Mouse (Mus musculus) limb, embryonic 11.5 days (tissue): Measurements from ENCODE around the gene Nucks1. TPM values are rescaled to one million over a fixed set of nuclear protein-coding genes. Genes with fewer than 3 reads are reported as not detected.

Experiments
- ATAC-seq: fragments of 200-750 bp; cut with Nextera tagmentation; 2 replicates; pipeline ENCODE4 v1.8.0; 2017; ENCODE audit warnings: low read depth; ENCODE audit not compliant: insufficient number of reproducible peaks, low FRiP score, low TSS enrichment
- DNase-seq: peaks from one replicate; pipeline ENCODE4 v3.0.0-alpha.2; 2015; ENCODE audit warnings: low spot score
- H3K27ac ChIP-seq: fragments of 300-500 bp; sonication (generic); replicated peaks from 2 replicates; pipeline ENCODE4 v1.5.1; 2014; ENCODE audit warnings: low read depth, mild to moderate bottlenecking, low read length
- H3K27me3 ChIP-seq: fragments of 300-500 bp; sonication (generic); 2 replicates; pipeline ENCODE4 v1.6.1; 2014; ENCODE audit warnings: mild to moderate bottlenecking, low read length, mixed read lengths; ENCODE audit not compliant: control insufficient read depth, insufficient read depth
- H3K36me3 ChIP-seq: fragments of 300-500 bp; sonication (generic); 2 replicates; pipeline ENCODE4 v1.6.1; 2014; ENCODE audit warnings: mild to moderate bottlenecking, low read length, moderate library complexity, mixed read lengths; ENCODE audit not compliant: control insufficient read depth, insufficient read depth
- H3K4me1 ChIP-seq: fragments of 300-500 bp; sonication (generic); 2 replicates; pipeline ENCODE4 v1.6.1; 2014; ENCODE audit warnings: low read length, mixed read lengths; ENCODE audit not compliant: control insufficient read depth, insufficient read depth
- H3K4me2 ChIP-seq: fragments of 300-500 bp; sonication (generic); 2 replicates; pipeline ENCODE4 v1.6.1; 2014; ENCODE audit warnings: low read depth, mild to moderate bottlenecking, moderate library complexity; ENCODE audit not compliant: severe bottlenecking
- H3K4me3 ChIP-seq: fragments of 300-500 bp; sonication (generic); 2 replicates; pipeline ENCODE4 v1.5.1; 2014; ENCODE audit warnings: low read depth, low read length
- H3K9ac ChIP-seq: fragments of 300-500 bp; sonication (generic); 2 replicates; pipeline ENCODE4 v1.6.1; 2014; ENCODE audit warnings: mild to moderate bottlenecking, low read length
- H3K9me3 ChIP-seq: fragments of 300-500 bp; sonication (generic); 2 replicates; pipeline ENCODE4 v1.6.1; 2016; ENCODE audit warnings: low read length; ENCODE audit not compliant: control insufficient read depth
- WGBS: fragments of 180-500 bp; shearing (Covaris S2); extraction: QIAGEN DNeasy Blood & Tissue Kit; methylation state at CpG from one replicate; pipeline ENCODE4 v1.1.7; 2014; 5-methylcytosine and 5-hydroxymethylcytosine counted together
- polyA plus RNA-seq: library from polyadenylated mRNA; unstranded; fragments of >200 nt; fragmentation: Nextera tagmentation; extraction: Ambion mirVana; gene quantifications from 2 replicates; pipeline ENCODE4 v1.2.1, GENCODE M21; 2014

The Nucks1 gene
- 63.3 and 63.4 TPM in 2 replicates for polyA plus RNA-seq

- H3K36me3 ChIP-seq = 0 out of 2 replicates have a peak, but pooled peaks cover 2% of the 10 kb centered on the region
- DNase-seq (peak; percentile 98), ATAC-seq (peak; percentile 99)
- peak within 1 kb of the TSS; percentile 99 for H3K9ac ChIP-seq
- H3K4me1 ChIP-seq = peaks cover 4% of the 10 kb centered on the region; the same call in 1 of the 2 replicates
- H3K27me3 ChIP-seq = no peaks in the 10 kb centered on the region
- H3K4me2 ChIP-seq = peak within 1 kb of the TSS; percentile 79
- under 1% methylated on average over 31 of the region's 35 CpGs for WGBS
- H3K4me3 ChIP-seq = peak within 1 kb of the TSS; percentile 96
- H3K27ac ChIP-seq = peak within 1 kb of the TSS; percentile 97
- no peaks in the 10 kb centered on the region for H3K9me3 ChIP-seq
Observed at GRCm38 (mm10) chr1:131910001-131910648, at the start of gene Nucks1. Gene Nucks1, plus strand, starts transcription at chr1:131910534.

GRCm38 (mm10) chr1:131861811-131862210 is 48.5 kb upstream of the Nucks1 start:
- Histone ChIP-seq H3K4me2 (no peak overlapping the region), H3K27me3 (no peaks in the 10 kb centered on the region), H3K36me3 (no peaks in the 10 kb centered on the region), H3K4me1 (no peaks in the 10 kb centered on the region), H3K4me3 (no peak overlapping the region), H3K9ac (no peak overlapping the region), H3K27ac (no peak overlapping the region), H3K9me3 (no peaks in the 10 kb centered on the region)
- DNase-seq (no peak), ATAC-seq (no peak)
- WGBS = 79% methylated on average over 4 of the region's 4 CpGs

GRCm38 (mm10) chr1:131865596-131865995 is 44.7 kb upstream of the Nucks1 start:
- Histone ChIP-seq H3K36me3 (no peaks in the 10 kb centered on the region), H3K4me1 (no peaks in the 10 kb centered on the region), H3K9me3 (no peaks in the 10 kb centered on the region), H3K4me3 (no peak overlapping the region), H3K9ac (no peak overlapping the region), H3K27me3 (0 out of 2 replicates have a peak, but pooled peaks cover 5% of the 10 kb centered on the region), H3K4me2 (no peak overlapping the region), H3K27ac (no peak overlapping the region)
- ATAC-seq (no peak), DNase-seq (no peak)
- WGBS = 79% methylated on average over 5 of the region's 5 CpGs

- 84% methylated on average over 6 of the region's 6 CpGs for WGBS
- no peak overlapping the region for H3K4me2 ChIP-seq
- ATAC-seq = no peak
Observed at GRCm38 (mm10) chr1:131866304-131866999, 43.9 kb upstream of the Nucks1 start.

GRCm38 (mm10) chr1:131867093-131867945 is 43.0 kb upstream of the Nucks1 start, which contains the start of gene Rab29:
Gene Rab29, plus strand, starts transcription at chr1:131867224.
- 2% methylated on average over 46 of the region's 46 CpGs for WGBS
- no peak within 1 kb of the TSS for H3K27ac ChIP-seq
- H3K9me3 ChIP-seq = no peaks in the 10 kb centered on the region
- H3K4me2 ChIP-seq = peak within 1 kb of the TSS; percentile 69
- H3K4me1 ChIP-seq = no peaks in the 10 kb centered on the region
- DNase-seq (peak; percentile 93), ATAC-seq (peak; percentile 92)
- no peaks in the 10 kb centered on the region for H3K36me3 ChIP-seq
- H3K9ac ChIP-seq = peak within 1 kb of the TSS; percentile 55
- 0 out of 2 replicates have a peak, but pooled peaks cover 5% of the 10 kb centered on the region for H3K27me3 ChIP-seq
- peak within 1 kb of the TSS; percentile 31 for H3K4me3 ChIP-seq

More at GRCm38 (mm10) chr1:131866304-131866999, 43.9 kb upstream of the Nucks1 start:
- no peak for DNase-seq
- Histone ChIP-seq H3K9ac (no peak overlapping the region), H3K27ac (no peak overlapping the region), H3K36me3 (no peaks in the 10 kb centered on the region), H3K27me3 (0 out of 2 replicates have a peak, but pooled peaks cover 5% of the 10 kb centered on the region), H3K4me3 (no peak overlapping the region), H3K9me3 (no peaks in the 10 kb centered on the region), H3K4me1 (no peaks in the 10 kb centered on the region)

- Histone ChIP-seq H3K4me2 (peak overlapping the region; percentile 69), H3K36me3 (no peaks in the 10 kb centered on the region), H3K9me3 (no peaks in the 10 kb centered on the region), H3K27me3 (0 out of 2 replicates have a peak, but pooled peaks cover 5% of the 10 kb centered on the region), H3K4me1 (no peaks in the 10 kb centered on the region), H3K27ac (no peak overlapping the region), H3K9ac (peak overlapping the region; percentile 55), H3K4me3 (peak overlapping the region; percentile 31)
- DNase-seq = no peak
- no peak for ATAC-seq
- 29% methylated on average over 10 of the region's 10 CpGs for WGBS
Observed at GRCm38 (mm10) chr1:131867946-131868290, 42.4 kb upstream of the Nucks1 start.

- Histone ChIP-seq H3K4me3 (no peak overlapping the region), H3K36me3 (no peaks in the 10 kb centered on the region), H3K9ac (no peak overlapping the region), H3K4me2 (no peak overlapping the region), H3K27me3 (0 out of 2 replicates have a peak, but pooled peaks cover 5% of the 10 kb centered on the region), H3K4me1 (no peaks in the 10 kb centered on the region), H3K9me3 (no peaks in the 10 kb centered on the region), H3K27ac (no peak overlapping the region)
- ATAC-seq (no peak), DNase-seq (no peak)
- 78% methylated on average over 2 of the region's 2 CpGs for WGBS
Observed at GRCm38 (mm10) chr1:131869561-131869960, 40.8 kb upstream of the Nucks1 start.

- DNase-seq = no peak
Observed at GRCm38 (mm10) chr1:131872856-131873255, 37.5 kb upstream of the Nucks1 start.

More at GRCm38 (mm10) chr1:131872856-131873255, 37.5 kb upstream of the Nucks1 start:
- Histone ChIP-seq H3K4me2 (no peak overlapping the region), H3K27ac (no peak overlapping the region), H3K4me3 (no peak overlapping the region), H3K36me3 (no peaks in the 10 kb centered on the region), H3K9ac (no peak overlapping the region), H3K4me1 (no peaks in the 10 kb centered on the region), H3K27me3 (0 out of 2 replicates have a peak, but pooled peaks cover 3% of the 10 kb centered on the region), H3K9me3 (no peaks in the 10 kb centered on the region)
- 72% methylated on average over 1 of the region's 1 CpGs for WGBS
- ATAC-seq = no peak
